Mouse (Mus musculus): ENCODE results near the gene Vangl1.

Gene Vangl1

DNA sequence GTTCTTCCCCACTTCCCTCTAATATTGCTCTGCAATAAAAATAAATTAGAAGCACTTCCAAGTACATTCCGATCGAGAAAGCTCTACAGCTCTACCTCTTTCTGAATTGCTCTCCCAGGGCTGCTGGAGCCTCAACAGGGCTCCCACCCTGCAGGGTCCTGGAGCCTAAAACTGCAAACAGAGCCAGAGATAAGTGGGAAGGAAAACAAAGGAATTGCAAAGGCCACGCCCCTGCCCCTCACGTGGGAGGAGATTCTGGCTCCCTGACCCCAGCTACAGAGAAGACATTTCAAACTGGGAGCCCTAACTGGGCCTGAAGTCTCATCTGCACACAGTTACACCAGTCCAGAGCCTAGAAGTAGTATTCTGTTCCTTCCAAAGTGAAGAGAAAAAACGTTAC lies 6.7 kb downstream of the Vangl1 start:
- no peak for DNase-seq

DNA sequence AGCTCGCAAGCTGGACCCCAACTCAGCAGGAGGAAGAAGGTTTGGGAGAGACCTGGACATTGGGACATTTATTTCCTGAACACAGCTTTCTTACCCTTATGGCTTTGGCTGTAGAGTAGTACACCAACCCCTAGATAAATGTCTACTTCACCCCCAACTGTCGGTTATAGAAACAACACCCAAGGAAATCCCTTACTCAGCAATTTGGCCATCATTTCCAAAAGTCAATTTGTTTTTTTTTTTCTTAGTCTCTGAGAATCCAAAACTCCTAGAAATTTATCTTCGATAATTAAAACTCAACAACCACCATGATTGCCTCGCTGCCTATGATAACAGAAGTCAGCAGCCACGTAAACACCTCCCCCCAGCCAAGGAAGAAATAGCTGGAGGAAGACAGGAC lies 7.3 kb downstream of the Vangl1 start:
- no peak for DNase-seq

DNA sequence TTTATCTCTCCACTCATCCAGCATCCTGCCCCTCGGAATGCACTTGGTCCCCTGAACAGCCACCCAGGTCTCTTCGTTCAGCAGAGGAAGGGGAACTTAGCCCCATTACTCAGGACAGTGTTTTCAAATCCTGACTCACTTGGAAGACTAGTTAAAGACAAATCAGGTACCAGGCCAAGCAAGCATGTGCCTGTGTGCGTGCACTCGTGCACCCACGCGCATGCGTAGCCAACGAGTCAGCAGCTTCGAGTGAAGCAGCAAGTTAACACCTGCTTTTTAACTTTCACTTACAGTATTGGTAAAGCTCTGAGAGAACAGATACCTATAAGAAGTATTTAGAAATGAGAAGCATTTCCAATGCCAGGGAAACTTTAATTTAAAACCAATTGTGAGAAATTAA lies 8.3 kb downstream of the Vangl1 start:
- DNase-seq: no peak

DNA sequence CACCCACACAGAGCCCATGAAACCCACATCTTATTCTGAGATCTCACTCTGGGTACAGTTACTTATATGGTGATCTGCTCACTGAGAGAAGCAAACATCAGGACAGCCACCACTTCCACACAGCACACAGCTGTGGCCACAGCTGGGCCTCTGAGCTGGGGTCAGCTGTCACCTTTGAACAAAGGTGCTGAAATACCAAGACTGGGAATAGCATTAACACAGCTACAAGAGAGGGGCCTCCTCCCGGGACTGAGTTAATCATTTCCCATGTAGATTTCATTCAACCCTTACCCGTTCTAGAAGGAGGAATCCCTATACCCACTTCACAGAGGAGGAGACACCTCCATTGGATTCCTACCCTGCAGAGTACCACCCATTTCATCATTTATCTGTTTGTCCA lies 8.7 kb downstream of the Vangl1 start:
- no peak for DNase-seq

DNA sequence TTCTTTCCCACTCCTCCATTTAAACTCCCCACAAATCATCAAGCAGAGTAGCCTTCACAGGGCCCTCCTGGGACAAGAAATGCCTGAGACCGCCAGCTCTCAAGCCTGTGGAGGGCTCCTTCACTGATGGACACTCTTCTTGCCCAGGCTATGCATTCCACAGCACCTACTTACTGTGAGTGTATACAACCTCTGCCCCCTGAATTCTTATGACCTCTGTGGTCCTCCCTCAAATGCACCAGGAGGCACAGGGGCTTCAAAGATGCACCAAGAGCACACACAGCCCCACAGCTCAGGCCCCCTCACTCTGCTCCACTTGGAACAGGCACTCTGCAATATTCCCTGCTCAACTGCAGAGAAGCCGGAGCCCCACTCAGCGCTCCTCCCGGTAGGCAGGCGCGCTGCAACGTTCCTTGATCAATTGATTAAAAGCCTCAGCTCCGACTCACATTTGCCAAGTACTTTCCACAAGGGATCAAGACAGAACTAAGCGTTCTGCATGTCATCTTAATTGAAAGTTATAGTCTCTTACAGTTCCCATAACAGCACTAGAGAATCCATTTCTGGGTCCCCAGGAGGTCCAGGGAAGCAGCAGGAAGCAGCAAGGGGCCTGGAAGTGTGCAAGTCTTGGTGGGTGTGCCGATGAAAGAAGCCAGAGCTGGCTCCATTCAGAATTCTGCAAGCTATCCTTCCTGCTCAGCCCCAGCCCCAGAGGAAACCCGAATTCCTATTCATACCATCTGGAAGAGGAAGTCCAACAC lies 10.0 kb downstream of the Vangl1 start:
- DNase-seq: no peak

DNA sequence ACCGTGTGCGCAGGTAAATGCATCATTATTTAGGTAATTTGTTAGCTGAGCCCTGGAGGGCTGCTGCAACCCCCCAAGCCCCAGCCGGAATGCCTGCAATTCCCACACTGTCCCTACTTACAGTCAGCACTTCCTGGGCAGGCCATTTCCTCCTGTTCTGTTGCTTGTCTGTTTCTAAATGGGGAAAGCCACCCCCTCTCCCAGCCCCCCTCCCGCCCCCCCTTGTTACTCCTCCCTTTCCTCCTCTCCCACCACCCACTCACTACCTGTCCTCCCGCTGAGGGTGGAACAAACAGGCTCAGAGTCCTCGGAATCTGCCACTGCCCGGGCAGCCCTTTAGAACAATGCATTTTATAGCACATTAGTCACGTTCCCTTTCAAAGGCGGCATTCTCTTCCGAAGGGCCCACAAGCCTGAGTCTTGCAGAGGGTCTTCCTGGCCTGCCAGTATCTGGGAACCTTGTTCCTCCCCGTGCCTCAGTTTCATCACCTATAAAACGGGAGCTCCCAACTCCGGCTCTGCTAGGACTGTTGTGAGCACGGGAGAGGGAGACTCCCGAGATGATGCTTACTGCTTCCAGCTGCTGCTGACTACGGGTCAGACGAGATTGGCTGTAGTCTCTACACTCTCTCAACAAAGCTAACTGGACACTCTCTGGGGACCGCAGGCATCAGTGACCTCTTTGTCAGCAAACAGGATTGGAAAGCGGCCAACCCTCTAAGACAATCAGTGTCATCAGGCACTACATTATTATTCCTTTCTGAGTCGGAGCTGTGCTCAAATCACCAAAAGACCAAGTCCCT lies 10.8 kb downstream of the Vangl1 start:
- DNase-seq: no peak

DNA sequence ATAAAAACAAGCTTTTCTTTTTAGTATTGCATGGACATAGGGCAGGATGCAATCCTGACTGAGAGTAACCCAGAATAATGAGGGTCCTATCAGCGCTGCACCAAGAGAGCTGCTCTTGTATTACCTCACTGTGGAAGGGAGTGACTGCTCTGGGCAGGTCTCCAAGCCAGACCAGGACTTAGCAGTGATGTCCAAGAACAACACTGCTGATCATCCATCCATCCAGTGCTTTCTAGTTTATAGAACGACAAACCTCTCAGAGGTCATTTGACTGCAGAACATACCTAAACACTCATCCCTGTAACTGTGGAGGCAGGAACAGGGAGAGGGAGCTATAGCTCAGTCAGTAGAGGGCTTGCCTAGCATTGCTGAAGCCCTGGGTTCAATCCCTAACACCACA lies 11.9 kb downstream of the Vangl1 start:
- no peak for DNase-seq

DNA sequence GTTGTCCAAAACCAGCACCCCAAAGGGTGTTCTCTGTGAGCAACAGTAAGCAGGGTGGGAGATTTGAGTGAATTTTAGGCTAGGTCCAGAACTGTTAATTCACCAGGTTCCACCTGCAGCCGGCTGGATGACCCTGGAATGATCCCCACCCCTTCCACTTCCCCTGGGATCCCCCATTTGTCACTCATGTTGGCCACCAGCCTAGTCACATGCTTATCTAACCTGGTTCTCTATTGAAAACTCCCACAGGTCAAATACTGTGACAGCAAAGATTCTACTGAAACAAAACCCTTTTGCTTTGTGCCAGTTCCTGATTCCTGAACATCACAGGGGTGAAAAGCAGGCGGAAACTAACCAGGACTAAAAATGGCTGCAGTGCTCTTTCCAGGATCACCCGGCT lies 12.9 kb downstream of the Vangl1 start:
- no peak for DNase-seq

DNA sequence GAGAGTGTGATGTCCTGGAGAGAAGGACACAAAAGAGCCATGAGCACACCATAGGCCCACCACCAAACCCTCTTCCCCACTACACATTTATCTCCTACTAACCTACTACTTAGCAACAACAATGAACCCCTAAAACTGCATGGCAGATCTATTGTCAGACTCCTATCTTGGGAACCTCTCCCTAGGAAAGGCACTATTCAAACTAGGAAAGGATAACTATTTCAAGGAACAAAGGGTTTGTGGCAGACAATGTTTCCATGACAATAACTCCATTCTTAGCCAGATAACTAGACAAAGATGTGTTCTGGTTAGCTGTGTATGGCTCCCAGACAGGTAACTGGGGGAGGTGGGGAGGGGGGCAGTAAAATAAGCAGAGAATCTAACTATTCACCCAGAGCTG lies 13.9 kb downstream of the Vangl1 start:
- DNase-seq: no peak

DNA sequence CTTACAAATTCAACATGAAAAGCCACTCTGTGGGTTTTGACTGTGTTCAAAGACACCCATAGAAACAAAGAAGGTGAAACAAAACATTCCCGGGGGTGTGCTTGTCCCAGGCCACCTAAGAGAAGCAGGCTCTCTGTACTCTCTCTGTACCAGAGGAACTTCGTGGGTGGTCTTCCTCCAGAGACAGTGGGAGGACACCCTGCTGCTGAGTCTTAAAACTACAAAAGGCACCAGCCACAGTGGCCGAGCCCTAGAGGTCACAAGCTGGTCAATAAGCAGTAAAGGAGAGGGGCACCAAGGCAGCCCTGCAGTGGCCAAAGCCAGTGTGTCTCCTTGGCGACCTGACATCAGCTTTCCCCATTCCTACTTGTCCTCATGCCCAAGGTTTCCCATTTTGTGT lies 14.5 kb downstream of the Vangl1 start:
- DNase-seq: no peak

DNA sequence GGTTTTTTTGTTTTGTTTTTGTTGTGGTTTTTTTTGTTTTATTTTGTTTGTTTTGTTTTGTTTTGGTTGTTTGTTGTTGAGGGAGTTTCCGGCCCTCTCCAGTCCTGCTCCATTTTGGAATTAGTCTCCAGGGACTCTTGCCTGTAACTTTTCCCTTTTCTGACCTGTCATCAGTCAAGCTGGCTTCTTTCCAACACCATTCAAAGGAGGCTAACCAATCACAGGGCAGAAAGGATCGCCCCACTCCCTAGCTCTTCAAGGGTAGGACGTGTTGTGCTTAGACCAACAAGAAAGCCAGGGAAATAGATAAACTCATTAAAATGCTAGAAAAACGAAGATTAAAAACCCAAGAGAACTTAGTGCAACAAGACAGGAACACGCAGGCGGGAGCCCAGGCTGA lies 15.5 kb downstream of the Vangl1 start:
- no peak for DNase-seq

DNA sequence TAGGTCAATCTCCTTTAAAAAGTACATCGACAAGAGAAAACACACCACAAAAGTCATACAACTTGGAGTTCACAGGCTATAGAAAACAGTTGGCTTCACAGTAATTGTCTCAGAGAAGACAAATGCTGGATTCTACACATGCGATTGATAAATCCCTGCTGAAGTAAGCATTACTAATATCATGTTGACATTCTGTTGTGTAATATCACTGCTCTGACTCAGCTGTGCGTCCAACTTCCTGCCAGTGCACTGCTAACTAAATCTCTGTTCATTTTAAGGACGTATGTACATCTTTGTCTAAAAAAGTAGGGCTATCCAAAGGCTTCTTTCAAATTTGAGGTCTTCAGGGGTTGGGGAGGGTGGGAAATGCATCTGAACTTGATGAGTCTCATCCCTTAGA lies 17.1 kb downstream of the Vangl1 start:
- no peak for DNase-seq

DNA sequence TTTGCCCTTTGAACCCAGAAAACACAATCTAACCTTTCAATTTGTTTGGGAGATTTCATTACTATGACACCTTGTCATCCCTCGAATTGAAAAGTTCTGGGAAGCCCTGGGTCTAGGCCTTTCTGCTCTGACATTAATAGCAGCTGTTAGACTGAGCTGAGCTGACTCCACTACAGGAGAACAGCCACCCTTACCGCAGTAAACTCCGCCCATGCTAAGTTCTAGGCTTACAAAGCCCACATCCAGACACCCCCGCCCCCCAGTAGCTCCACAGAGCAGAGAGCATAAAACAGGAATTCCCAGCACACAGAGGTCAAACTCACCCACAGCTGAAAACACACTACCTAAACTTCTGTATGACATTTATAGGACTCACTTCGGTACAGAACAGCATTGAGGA lies 19.8 kb downstream of the Vangl1 start:
- DNase-seq: no peak

DNA sequence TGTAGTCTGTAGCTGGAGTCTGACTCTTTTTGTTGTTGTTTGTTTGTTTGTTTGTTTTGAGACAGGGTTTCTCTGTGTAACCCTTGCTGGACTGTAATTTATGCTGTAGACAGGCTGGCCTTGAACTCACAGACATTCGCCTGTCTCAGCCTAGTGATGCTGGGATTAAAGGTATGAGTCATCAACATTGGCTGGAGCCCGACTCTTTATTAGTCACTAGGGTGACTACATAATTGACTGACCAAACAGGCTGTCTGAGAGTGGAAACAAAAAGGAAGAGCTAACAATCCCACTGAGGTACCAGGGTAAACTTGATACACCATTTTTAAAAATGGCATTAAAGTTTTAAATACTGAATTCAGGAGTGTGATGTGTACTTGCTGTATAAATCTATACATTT lies 21.9 kb downstream of the Vangl1 start:
- no peak for DNase-seq

DNA sequence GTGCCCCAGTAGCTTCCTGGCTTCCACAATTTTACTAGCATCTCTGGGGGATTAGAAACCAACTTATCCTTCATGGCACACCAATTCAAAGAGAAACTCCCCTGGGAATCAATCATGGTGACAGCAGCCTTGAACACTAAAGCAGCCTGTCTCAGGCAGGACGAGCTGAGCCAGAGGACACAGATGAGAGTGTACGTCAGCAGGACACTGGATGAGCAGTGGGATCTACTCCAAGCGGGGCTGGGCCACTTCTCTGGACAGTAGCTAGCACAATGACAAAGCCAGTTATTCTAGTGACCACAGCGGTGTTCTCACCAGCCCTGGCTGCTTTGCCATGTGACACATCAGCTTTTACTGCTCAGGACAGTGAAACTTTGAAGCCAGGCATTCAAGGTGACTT lies 23.3 kb downstream of the Vangl1 start:
- DNase-seq: no peak

DNA sequence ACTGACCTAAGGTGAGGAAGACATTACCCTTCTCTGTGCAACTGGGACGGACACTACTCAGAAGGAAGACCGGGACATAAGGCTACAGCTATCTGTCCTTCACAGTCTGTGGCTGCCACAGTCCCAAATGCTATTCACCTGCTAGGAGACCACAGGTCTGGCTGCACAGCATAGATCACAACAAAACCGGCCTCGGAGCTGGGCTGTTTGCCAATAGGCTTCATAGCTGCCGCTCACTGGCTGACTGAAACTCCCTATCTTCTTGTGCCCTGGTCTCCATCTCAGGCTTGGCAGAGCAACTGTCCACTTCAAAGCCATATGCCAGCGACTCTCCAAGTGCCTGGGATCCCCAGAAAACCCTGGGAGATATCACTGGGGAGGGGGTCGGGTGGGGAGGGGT lies 23.7 kb downstream of the Vangl1 start:
- no peak for DNase-seq

DNA sequence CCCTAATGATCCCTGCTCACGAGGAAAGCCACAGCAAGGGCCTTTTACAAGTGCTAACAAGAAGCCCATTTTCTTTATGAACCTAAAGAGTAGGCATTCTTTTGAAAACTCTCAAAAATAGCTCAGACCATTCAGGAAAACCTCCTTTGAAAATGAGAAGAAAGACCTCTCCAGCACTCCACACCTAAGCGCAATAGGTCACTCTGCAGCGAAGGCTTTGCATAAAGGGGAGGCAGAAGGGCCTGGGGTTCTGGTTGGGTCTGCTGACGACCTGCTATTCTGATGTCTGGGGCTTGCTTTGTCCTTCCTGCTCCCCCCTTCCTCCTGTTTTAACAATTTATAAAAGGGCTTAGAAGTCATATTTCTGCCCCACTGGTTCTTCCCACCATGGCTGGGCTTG lies 24.6 kb downstream of the Vangl1 start:
- no peak for DNase-seq

DNA sequence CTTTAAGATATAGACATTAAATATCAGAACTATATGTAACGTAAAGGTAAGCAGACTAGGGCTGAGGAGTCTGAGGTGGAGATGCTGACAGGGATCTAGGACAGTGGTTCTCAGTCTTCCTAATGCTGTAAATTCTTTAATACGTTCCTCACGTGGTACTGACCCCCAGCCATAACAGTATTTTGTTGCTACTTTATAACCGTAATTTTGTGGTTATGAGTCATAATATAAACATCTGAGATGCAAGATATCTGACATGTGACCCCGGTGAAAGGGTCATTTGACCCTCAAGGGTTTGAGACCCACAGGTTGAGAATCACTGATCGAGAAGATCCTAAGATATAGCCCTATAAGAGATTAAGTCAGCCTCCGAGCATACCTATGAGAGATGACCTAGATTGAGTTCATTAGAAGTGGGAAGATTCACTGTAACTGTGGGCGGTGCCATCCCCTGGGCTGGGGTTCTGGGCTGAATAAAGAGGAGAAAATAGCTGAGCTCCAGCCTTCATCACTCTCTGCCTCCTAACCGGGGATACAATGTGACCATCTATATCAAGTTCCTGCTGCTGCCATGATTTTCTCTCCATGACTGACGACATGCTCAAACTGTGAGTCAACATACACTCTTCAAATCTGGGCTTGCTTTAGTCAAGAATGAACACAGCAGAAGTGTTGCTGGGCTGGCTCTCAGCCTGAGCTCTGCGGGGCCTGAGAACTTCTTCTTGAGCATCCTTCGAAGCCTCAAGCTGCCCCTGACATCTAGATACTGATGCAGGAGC lies 26.5 kb downstream of the Vangl1 start:
- no peak for DNase-seq

DNA sequence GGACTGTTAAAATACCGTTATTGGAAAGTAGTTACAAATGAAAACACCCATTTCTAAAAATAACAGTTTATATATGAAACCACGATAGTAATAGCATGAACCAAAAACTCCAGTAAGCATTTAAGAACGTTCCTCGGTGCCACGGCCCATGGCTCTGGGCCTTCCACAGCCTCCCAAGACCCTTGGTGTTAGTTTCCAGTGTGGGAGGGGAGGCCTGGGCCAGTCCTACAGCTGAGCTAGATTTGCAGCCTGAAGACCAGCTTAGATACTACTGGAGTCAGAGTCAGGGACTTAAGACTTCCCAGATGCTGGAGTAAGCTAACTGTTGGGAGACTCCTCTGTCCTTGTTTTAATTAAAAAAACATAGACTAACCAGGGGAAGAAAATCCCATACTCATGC lies 28.4 kb downstream of the Vangl1 start:
- DNase-seq: no peak

DNA sequence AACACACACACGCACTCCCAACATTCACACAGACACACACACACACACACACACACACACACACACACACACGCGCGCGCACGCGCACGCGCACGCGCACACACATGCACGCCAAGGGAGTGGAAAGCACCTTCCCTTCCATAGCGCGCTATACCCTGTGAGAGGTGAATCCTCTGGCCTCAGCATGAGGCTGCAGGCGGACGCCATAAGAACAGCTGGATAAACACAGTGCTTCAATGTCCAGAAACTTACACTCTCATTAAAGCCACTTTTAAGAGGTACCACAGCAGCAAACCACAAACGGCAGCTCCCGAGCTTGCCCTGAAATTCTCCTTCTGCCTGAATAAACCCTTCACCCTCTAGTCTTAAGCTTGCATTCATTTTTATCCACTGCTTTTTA lies 28.8 kb downstream of the Vangl1 start:
- no peak for DNase-seq

DNA sequence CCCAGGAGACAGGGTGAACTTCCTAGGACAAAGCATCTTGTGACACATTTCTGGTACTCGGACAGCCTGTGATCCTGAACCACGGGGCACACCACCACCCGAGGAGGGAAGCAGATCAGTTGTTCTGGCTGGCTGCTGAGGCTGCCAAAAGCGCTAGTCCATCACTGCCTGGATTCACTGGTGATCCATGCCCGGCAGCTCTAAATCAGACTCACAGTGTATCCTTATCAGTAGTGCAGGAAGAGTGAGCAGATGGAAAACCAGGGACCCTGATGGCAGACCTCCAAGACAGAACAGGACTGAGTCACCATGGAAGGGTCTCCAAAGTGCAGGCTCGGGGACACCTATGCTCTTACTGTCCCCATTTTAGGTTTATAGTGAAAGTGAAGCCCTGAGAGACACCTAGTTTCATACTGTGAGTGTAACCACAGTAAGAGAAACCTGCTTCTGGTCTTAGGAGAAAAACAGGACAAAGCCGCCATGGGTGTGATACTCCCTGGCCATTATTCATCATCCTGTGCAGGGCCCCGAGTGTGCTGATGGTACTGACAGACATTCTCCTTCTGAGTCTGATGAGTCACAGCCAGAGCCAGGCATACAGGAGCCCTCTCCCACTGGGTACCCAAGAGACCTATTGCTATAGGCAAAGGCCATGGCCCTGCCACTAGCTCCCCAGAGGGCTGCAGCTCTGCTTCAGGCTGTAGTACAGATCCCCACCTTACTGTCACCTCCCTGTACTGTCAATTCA lies 30.2 kb downstream of the Vangl1 start:
- DNase-seq: no peak

DNA sequence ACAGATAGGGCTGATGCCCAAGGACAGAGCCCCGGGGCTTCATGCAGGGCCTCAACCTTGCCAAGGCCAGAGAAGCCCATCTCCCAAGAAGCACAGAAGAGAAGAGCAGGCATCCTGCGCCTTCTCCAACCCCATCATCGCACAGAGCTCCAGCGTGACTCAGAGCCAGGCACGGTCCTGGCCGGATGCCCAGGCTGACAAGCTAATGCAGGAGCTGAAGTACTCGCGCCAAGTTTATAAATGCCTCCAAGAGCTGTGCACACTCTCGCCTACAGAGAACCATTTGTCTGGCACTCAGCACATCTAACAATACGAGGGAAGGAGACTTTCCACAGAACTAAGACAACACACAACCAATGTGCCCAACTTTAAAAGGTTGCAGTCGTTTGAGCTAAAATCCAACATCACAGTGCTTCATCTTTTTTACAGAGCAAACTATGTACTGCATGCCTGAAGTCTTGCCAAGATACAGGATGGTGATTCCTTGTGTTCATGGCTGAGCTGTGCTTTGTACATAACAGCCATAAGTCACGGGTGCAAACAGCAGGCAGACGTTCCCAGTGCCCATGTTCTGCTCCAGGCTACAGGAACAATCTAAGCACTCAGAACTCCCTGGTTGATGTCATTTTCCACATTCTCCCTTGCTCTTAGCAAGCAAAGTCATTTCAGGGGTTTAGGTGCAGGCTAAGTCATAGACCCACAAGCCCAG lies 35.1 kb downstream of the Vangl1 start:
- peak; percentile 98 for DNase-seq
